Mouse (Mus musculus): ENCODE measurements around the gene Cd22.

The Cd22 gene

DNA sequence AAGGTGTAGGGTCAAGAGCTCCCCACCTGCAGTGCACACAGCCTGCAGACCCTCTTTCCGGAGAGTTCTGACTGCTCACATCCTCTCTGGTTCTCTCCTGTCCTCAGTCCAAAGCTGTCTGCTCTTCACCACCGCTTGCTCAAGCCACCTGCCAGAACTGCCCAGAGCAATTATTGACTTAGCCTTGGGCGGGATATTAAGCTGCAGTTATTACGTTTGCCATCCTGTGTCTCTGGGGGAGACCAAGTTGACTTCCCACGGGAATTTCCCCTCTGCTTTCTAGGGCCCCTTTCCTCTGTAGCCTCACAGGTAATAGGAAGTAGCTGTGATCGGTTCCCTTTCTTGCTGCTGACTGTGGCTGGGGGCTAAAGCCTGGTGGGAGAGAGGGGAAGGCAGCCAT, 60.0 kb downstream of the Cd22 start:
- no peak for DNase-seq (ENCODE audit: low spot score)
